Mouse (Mus musculus) cerebellum, adult 2 months (tissue): Measurements from ENCODE around the gene Cfap54.

Experiments used
- CTCF ChIP-seq: fragments of 200-500 bp; IDR thresholded peaks from 2 replicates; pipeline ENCODE4 v1.5.1; 2011; ENCODE audit warnings: low read depth, mild to moderate bottlenecking, control low read depth, low read length, moderate library complexity, borderline replicate concordance; ENCODE audit not compliant: insufficient read depth
- POLR2A ChIP-seq: fragments of 200-500 bp; IDR thresholded peaks from 2 replicates; pipeline ENCODE4 v1.6.1; 2011; ENCODE audit warnings: low read length, control low read depth, borderline replicate concordance; ENCODE audit not compliant: insufficient read depth

DNA sequence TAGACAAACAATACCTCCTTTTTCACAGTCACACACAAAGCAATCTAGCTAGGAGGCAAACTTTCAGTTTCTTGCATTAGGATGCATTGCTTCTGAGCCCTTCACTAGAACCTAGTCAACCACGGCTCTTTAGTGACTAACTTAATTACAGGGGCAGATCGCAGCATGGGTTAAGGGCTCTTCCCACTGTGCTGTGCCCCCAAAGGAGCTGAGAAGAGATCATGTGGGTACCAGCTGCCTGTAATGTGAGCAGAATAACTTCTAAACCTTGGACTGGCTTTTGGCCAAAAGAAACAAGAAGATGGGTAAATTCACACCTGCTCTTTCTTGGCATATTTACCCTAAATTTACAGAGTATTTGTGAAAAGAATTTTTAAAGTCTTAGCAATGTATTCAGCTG lies 291.2 kb downstream of the Cfap54 start:
- no peak for TF ChIP-seq CTCF
- TF ChIP-seq POLR2A = no peak
